Mouse (Mus musculus) heart, embryonic 16.5 days (tissue): ENCODE measurements around the gene Krtap1-5. TPM values are rescaled to one million over a fixed set of nuclear protein-coding genes. Genes with fewer than 3 reads are reported as not detected.
"Not testable (repeated sequence)": the region's sequence is repeated elsewhere in the genome, so short reads cannot be mapped to it uniquely, and the experiment has no call there.

ENCODE experiments used
- ATAC-seq: fragments of 200-750 bp; cut with Nextera tagmentation; replicated peaks from 2 replicates; pipeline ENCODE4 v1.8.0; 2017; ENCODE audit warnings: moderate number of reproducible peaks; ENCODE audit not compliant: insufficient read depth, low FRiP score; ENCODE audit errors: extremely low read depth
- H3K27ac ChIP-seq: fragments of 300-500 bp; sonication (generic); 2 replicates; pipeline ENCODE4 v1.5.1; 2014; ENCODE audit warnings: mild to moderate bottlenecking, low read length, control low read depth, moderate library complexity
- H3K27me3 ChIP-seq: fragments of 300-500 bp; sonication (generic); 2 replicates; pipeline ENCODE4 v1.6.1; 2014; ENCODE audit warnings: low read length, mixed read lengths; ENCODE audit not compliant: control insufficient read depth, insufficient read depth
- H3K36me3 ChIP-seq: fragments of 300-500 bp; sonication (generic); 2 replicates; pipeline ENCODE4 v1.6.1; 2014; ENCODE audit not compliant: control insufficient read depth, insufficient read depth
- H3K4me1 ChIP-seq: fragments of 300-500 bp; sonication (generic); 2 replicates; pipeline ENCODE4 v1.6.1; 2014; ENCODE audit warnings: low read length, mixed read lengths; ENCODE audit not compliant: control insufficient read depth, insufficient read depth
- H3K4me2 ChIP-seq: fragments of 300-500 bp; sonication (generic); 2 replicates; pipeline ENCODE4 v1.6.1; 2014; ENCODE audit warnings: low read depth, mild to moderate bottlenecking, control low read depth, low read length
- H3K4me3 ChIP-seq: fragments of 300-500 bp; sonication (generic); 2 replicates; pipeline ENCODE4 v1.5.1; 2014; ENCODE audit warnings: mild to moderate bottlenecking, control low read depth, low read length
- H3K9ac ChIP-seq: fragments of 300-500 bp; sonication (generic); 2 replicates; pipeline ENCODE4 v1.6.1; 2014; ENCODE audit warnings: low read length, control low read depth
- H3K9me3 ChIP-seq: fragments of 300-500 bp; sonication (generic); replicated peaks from 2 replicates; pipeline ENCODE4 v1.6.1; 2016; ENCODE audit warnings: low read length; ENCODE audit not compliant: control insufficient read depth
- WGBS: fragments of 180-500 bp; shearing (Covaris S2); extraction: QIAGEN DNeasy Blood & Tissue Kit; methylation state at CpG from one replicate; pipeline ENCODE4 v1.1.7; 2014; 5-methylcytosine and 5-hydroxymethylcytosine counted together
- polyA plus RNA-seq: library from polyadenylated mRNA; unstranded; fragments of >200 nt; fragmentation: Nextera tagmentation; extraction: Ambion mirVana; gene quantifications from 2 replicates; pipeline ENCODE4 v1.2.1, GENCODE M21; 2015

The Krtap1-5 gene
- polyA plus RNA-seq: not detected in 2 replicates

- WGBS: 77% methylated on average over 6 of the region's 6 CpGs
- Histone ChIP-seq H3K9ac (no peak within 1 kb of the TSS), H3K4me2 (no peak within 1 kb of the TSS), H3K27me3 (no peaks in the 10 kb centered on the region), H3K4me1 (no peaks in the 10 kb centered on the region), H3K9me3 (no peaks in the 10 kb centered on the region), H3K27ac (no peak within 1 kb of the TSS), H3K36me3 (no peaks in the 10 kb centered on the region), H3K4me3 (no peak within 1 kb of the TSS)
- ATAC-seq: no peak
These were observed at the start of gene Krtap1-5 for GRCm38 (mm10) chr11:99580636-99581035. Gene Krtap1-5 (minus strand): TSS chr11:99581016.

GRCm38 (mm10) chr11:99628138-99628537, 47.3 kb upstream of the Krtap1-5 start, which contains the start of gene Krtap4-1:
Gene Krtap4-1 (minus strand): TSS chr11:99628238.
- Histone ChIP-seq H3K4me3 (no peak within 1 kb of the TSS), H3K9ac (no peak within 1 kb of the TSS), H3K9me3 (no peaks in the 10 kb centered on the region), H3K36me3 (no peaks in the 10 kb centered on the region), H3K27ac (no peak within 1 kb of the TSS), H3K27me3 (0 out of 2 replicates have a peak, but pooled peaks cover 3% of the 10 kb centered on the region), H3K4me2 (no peak within 1 kb of the TSS), H3K4me1 (no peaks in the 10 kb centered on the region)
- 71% methylated on average over 4 of the region's 4 CpGs for WGBS
- ATAC-seq: no peak

DNA sequence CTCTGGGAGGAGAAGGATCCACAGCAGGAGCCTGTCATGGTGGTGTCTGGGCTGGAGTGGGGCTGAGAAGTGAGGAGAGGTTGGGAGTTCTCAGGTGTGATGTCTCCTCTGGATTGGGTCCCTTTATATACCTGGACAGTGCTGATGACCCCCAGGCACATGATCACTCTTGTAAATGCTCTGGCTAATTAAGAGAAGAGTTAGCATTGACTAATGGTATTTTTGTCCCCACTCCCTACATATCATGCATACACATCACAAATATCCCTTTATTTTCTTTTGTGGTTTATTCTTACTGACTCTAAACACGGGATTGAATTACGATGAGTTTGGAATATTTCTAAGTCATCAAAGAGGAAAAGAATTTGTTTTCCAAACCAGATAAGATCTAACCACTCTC, 39.5 kb upstream of the Krtap1-5 start, which contains the start of gene Gm11562:
Gm11562 (minus strand) TSS at position 101 of the 400 bp plus-strand sequence.
- no peak within 1 kb of the TSS for H3K4me2 ChIP-seq
- no peak within 1 kb of the TSS for H3K4me3 ChIP-seq
- no peaks in the 10 kb centered on the region for H3K27me3 ChIP-seq
- H3K9me3 ChIP-seq: no peaks in the 10 kb centered on the region
- H3K9ac ChIP-seq: no peak within 1 kb of the TSS
- no peak within 1 kb of the TSS for H3K27ac ChIP-seq
- no peaks in the 10 kb centered on the region for H3K36me3 ChIP-seq
- no peaks in the 10 kb centered on the region for H3K4me1 ChIP-seq
- 65% methylated on average over 2 of the region's 2 CpGs for WGBS
- no peak for ATAC-seq

DNA sequence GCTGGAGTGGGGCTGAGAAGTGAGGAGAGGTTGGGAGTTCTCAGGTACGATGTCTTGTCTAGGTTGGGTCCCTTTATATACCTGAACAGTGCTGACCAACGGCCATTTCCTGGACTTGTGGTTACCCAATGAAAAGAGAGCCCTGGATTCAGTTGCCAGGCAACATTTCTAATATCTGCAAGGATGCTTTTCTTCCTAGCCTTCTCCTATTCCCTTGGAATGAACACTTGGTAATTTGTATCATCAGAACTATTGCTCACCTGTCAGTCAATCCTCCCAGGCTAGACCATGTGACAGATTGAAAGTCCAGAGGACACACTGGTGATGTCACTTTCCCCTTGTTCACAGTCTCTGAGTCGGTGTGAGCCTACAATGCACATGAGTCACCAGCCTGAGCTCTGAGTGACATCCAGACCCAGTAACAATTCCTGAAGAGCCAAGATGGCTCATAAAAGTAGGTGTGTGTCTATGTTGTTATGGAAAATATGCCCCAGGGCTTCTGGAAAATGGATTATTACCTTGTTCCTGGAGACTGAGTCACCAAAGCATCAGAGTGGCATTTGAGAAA, 34.1 kb upstream of the Krtap1-5 start, which contains the start of gene Krtap2-4:
Krtap2-4 (minus strand) TSS at position 51 of the 568 bp plus-strand sequence.
- 61% methylated on average over 3 of the region's 3 CpGs for whole genome bisulfite sequencing
- no peak within 1 kb of the TSS for H3K27ac ChIP-seq
- no peak within 1 kb of the TSS for H3K4me3 ChIP-seq
- no peak within 1 kb of the TSS for H3K4me2 ChIP-seq
- H3K27me3 ChIP-seq: no peaks in the 10 kb centered on the region
- ATAC-seq: no peak
- no peaks in the 10 kb centered on the region for H3K9me3 ChIP-seq
- H3K9ac ChIP-seq: no peak within 1 kb of the TSS
- H3K4me1 ChIP-seq: no peaks in the 10 kb centered on the region
- no peaks in the 10 kb centered on the region for H3K36me3 ChIP-seq

- not testable (repeated sequence) for ATAC-seq, H3K9ac ChIP-seq, H3K27ac ChIP-seq, H3K4me2 ChIP-seq, H3K36me3 ChIP-seq, H3K9me3 ChIP-seq, H3K27me3 ChIP-seq, H3K4me3 ChIP-seq, H3K4me1 ChIP-seq
- 57% methylated on average over 1 of the region's 2 CpGs for WGBS
These were observed 29.3 kb upstream of the Krtap1-5 start, which contains the start of gene Gm11937 for GRCm38 (mm10) chr11:99610089-99610488. Gene Gm11937 (minus strand): TSS chr11:99610189.

DNA sequence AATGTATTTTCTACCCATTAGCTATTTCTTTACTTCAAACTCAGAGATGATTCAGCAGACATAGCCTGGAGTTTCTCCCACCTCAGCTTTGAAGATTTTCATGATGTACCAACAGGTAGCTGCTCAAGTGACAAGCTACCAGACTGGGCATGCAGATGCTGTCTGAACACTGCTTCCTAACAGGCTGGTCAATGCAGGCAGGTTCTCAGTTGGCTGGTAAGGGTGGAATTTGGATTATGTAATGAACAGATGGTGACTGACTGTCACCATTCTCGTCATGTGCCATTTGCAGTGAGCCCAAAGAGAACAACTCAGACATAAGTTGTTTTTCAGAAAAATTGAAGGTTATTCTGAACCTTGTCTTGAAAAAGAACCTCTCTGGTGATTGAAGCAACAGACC, 28.3 kb upstream of the Krtap1-5 start:
- no peak for ATAC-seq
- 49% methylated on average over 1 of the region's 1 CpGs for WGBS
- no peak overlapping the region for H3K4me3 ChIP-seq
- H3K9me3 ChIP-seq: no peaks in the 10 kb centered on the region
- H3K27me3 ChIP-seq: peaks cover 4% of the 10 kb centered on the region; the same call in 1 of the 2 replicates
- no peaks in the 10 kb centered on the region for H3K36me3 ChIP-seq
- H3K4me1 ChIP-seq: no peaks in the 10 kb centered on the region
- H3K9ac ChIP-seq: no peak overlapping the region
- H3K4me2 ChIP-seq: no peak overlapping the region
- no peak overlapping the region for H3K27ac ChIP-seq

- not testable (repeated sequence) for H3K27ac ChIP-seq, H3K4me1 ChIP-seq, H3K27me3 ChIP-seq, H3K36me3 ChIP-seq, H3K4me3 ChIP-seq, H3K9me3 ChIP-seq, H3K4me2 ChIP-seq, H3K9ac ChIP-seq, ATAC-seq
- 39% methylated on average over 1 of the region's 1 CpGs for WGBS
These were observed 22.4 kb upstream of the Krtap1-5 start, which contains the start of gene Gm11938 for GRCm38 (mm10) chr11:99603208-99603607. Gene Gm11938 (minus strand): TSS chr11:99603308.

GRCm38 (mm10) chr11:99597742-99598141, 16.9 kb upstream of the Krtap1-5 start, which contains the start of gene Krtap9-3:
Gene Krtap9-3 (minus strand): TSS chr11:99598105.
- H3K4me1 ChIP-seq, H3K27me3 ChIP-seq, H3K27ac ChIP-seq, ATAC-seq, H3K9me3 ChIP-seq, H3K36me3 ChIP-seq, H3K4me3 ChIP-seq, H3K9ac ChIP-seq, H3K4me2 ChIP-seq: not testable (repeated sequence)
- 79% methylated on average over 6 of the region's 6 CpGs for WGBS

GRCm38 (mm10) chr11:99590981-99591380, 10.2 kb upstream of the Krtap1-5 start, which contains the start of gene Krtap1-3:
Gene Krtap1-3 (minus strand): TSS chr11:99591339.
- no peaks in the 10 kb centered on the region for H3K27me3 ChIP-seq
- no peak within 1 kb of the TSS for H3K27ac ChIP-seq
- H3K9ac ChIP-seq: no peak within 1 kb of the TSS
- WGBS: 79% methylated on average over 6 of the region's 6 CpGs
- H3K4me3 ChIP-seq: no peak within 1 kb of the TSS
- no peaks in the 10 kb centered on the region for H3K36me3 ChIP-seq
- no peaks in the 10 kb centered on the region for H3K9me3 ChIP-seq
- no peak for ATAC-seq
- H3K4me1 ChIP-seq: no peaks in the 10 kb centered on the region
- H3K4me2 ChIP-seq: no peak within 1 kb of the TSS
